Mouse (Mus musculus) layer of hippocampus, postnatal 36 days (tissue): Measurements from ENCODE around the gene Coq10a. TPM values are rescaled to one million over a fixed set of nuclear protein-coding genes. Genes with fewer than 3 reads are reported as not detected.

Source experiments
- DNase-seq, 2 experiments: peaks; one replicate each; pipeline ENCODE4 v3.0.0; 2022
- total RNA-seq, 2 experiments: library from RNA; stranded (reverse); gene quantifications; 2 replicates each; pipeline ENCODE4 v1.2.3; 2021

Coq10a gene
- total RNA-seq, 2 experiments from 2014 or later = 51.2 to 52.8 TPM

- no peak for DNase-seq
Observed at GRCm38 (mm10) chr10:128382482-128382881, 13.7 kb upstream of the Coq10a start.

GRCm38 (mm10) chr10:128380565-128380964, 11.8 kb upstream of the Coq10a start:
- DNase-seq = no peak

- no peak for DNase-seq
Observed at GRCm38 (mm10) chr10:128379260-128379659, 10.5 kb upstream of the Coq10a start.

GRCm38 (mm10) chr10:128378462-128378861, 9.7 kb upstream of the Coq10a start:
- no peak for DNase-seq

GRCm38 (mm10) chr10:128377940-128378448, 9.2 kb upstream of the Coq10a start:
- no peak for DNase-seq

GRCm38 (mm10) chr10:128377222-128377939, 8.6 kb upstream of the Coq10a start:
- peak in 1 of 2 experiments; percentile 39 for DNase-seq

- DNase-seq = peak; percentile 84 to 85
Observed at GRCm38 (mm10) chr10:128376455-128377211, 7.8 kb upstream of the Coq10a start, which contains the start of gene Ankrd52. Ankrd52 (plus strand) TSS chr10:128377115.

GRCm38 (mm10) chr10:128376099-128376454, 7.3 kb upstream of the Coq10a start:
- no peak for DNase-seq

- DNase-seq = no peak
Observed at GRCm38 (mm10) chr10:128374393-128374792, 5.6 kb upstream of the Coq10a start.

GRCm38 (mm10) chr10:128372989-128373748, 4.4 kb upstream of the Coq10a start:
- no peak for DNase-seq

- DNase-seq = no peak
Observed at GRCm38 (mm10) chr10:128372142-128372541, 3.3 kb upstream of the Coq10a start.

GRCm38 (mm10) chr10:128370601-128371000, 1.8 kb upstream of the Coq10a start:
- no peak for DNase-seq

- no peak for DNase-seq
Observed at GRCm38 (mm10) chr10:128370021-128370420, 1.2 kb upstream of the Coq10a start.

GRCm38 (mm10) chr10:128369599-128369998, 802 bp upstream of the Coq10a start:
- no peak for DNase-seq

GRCm38 (mm10) chr10:128369218-128369543, 384 bp upstream of the Coq10a start:
- DNase-seq = no peak

- DNase-seq = no peak
Observed at GRCm38 (mm10) chr10:128367899-128368401, 847 bp downstream of the Coq10a start.

- no peak for DNase-seq
Observed at GRCm38 (mm10) chr10:128362568-128362967, 6.2 kb downstream of the Coq10a start.

GRCm38 (mm10) chr10:128361836-128362235, 7.0 kb downstream of the Coq10a start:
- DNase-seq = no peak

- DNase-seq = no peak
Observed at GRCm38 (mm10) chr10:128359226-128359625, 9.6 kb downstream of the Coq10a start.

- DNase-seq = no peak
Observed at GRCm38 (mm10) chr10:128358796-128359195, 10.0 kb downstream of the Coq10a start.

- no peak for DNase-seq
Observed at GRCm38 (mm10) chr10:128347541-128347940, 21.3 kb downstream of the Coq10a start.

- peak; percentile 62 to 66 for DNase-seq
Observed at GRCm38 (mm10) chr10:128344568-128345275, 24.1 kb downstream of the Coq10a start.
